Mouse (Mus musculus): ENCODE measurements around the gene Wdr74. TPM values are rescaled to one million over a fixed set of nuclear protein-coding genes. Genes with fewer than 3 reads are reported as not detected.
A peak's percentile ranks its signal among the peaks of the same experiment; 100 is the strongest.

The Wdr74 gene
- polyA plus RNA-seq, 1 experiment: 97.0 TPM

DNA sequence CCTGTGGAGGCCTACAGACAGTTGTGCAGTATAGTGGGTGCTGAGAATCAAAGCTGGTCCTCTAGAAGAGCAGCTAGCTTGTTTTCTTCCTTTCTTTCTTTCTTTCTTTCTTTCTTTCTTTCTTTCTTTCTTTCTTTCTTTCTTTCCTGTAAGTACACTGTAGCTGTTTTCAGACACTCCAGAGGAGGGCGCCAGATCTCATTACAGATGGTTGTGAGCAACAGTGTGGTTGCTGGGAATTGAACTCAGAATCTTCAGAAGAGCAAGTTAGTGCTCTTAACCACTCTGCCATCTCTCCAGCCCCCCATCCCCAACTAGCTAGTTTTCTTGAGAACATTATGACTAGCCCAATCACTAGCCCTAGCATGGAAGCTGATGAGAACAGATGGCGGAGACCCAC is 25.1 kb downstream of the Wdr74 start:
- no peak overlapping the region for H3K9ac ChIP-seq (ENCODE audit: low read depth, poor library complexity, severe bottlenecking)
- H3K36me3 ChIP-seq (ENCODE audit: control insufficient read depth, insufficient read depth, low read length, poor library complexity, severe bottlenecking): peaks cover 36% of the 10 kb centered on the region
- no peaks in the 10 kb centered on the region for H3K27me3 ChIP-seq (ENCODE audit: control insufficient read depth, insufficient read depth, low read length, poor library complexity, severe bottlenecking)
- peaks cover 16% of the 10 kb centered on the region for H3K9me3 ChIP-seq (replicated peaks; ENCODE audit: control insufficient read depth, insufficient read depth, low read length, poor library complexity, severe bottlenecking)
- no peak overlapping the region for H3K27ac ChIP-seq (ENCODE audit: insufficient read depth, low read length)
- no peak overlapping the region for H3K4me3 ChIP-seq (ENCODE audit: low read depth, low read length)
- peak; percentile 1 for TF ChIP-seq CTCF (IDR thresholded peaks at IDR 0.05; ENCODE audit: low read depth, low read length)
- no peak for TF ChIP-seq POLR2A (IDR thresholded peaks at IDR 0.05; ENCODE audit: insufficient read depth, low read length)
- no peaks in the 10 kb centered on the region for H3K4me1 ChIP-seq (ENCODE audit: control insufficient read depth, insufficient read depth, low read length)

DNA sequence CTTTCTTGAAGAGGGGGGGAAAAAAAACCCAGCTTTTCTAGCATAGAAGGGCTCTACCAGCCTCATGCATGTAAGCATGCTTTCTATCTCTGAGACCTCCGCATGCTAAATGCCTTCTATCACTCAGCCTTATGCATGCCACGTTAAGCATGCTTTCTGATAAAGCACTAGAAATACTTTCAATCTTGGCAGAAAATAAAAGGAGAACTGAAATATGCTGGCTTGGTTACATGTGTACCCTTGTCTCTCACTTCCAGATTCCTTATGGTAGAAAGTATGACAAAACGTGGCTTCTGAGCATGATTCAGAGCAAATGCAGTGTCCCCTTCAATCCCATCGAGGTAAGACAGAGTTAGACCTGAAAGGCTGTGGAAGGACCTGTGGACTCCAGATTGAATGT is 27.6 kb downstream of the Wdr74 start:
- Histone ChIP-seq H3K9ac (ENCODE audit: low read depth, poor library complexity, severe bottlenecking) (no peak overlapping the region), H3K9me3 (replicated peaks; ENCODE audit: control insufficient read depth, insufficient read depth, low read length, poor library complexity, severe bottlenecking) (peaks cover 16% of the 10 kb centered on the region), H3K4me1 (ENCODE audit: control insufficient read depth, insufficient read depth, low read length) (no peaks in the 10 kb centered on the region), H3K27me3 (ENCODE audit: control insufficient read depth, insufficient read depth, low read length, poor library complexity, severe bottlenecking) (no peaks in the 10 kb centered on the region), H3K4me3 (ENCODE audit: low read depth, low read length) (no peak overlapping the region), H3K36me3 (ENCODE audit: control insufficient read depth, insufficient read depth, low read length, poor library complexity, severe bottlenecking) (peaks cover 58% of the 10 kb centered on the region), H3K27ac (ENCODE audit: insufficient read depth, low read length) (no peak overlapping the region)
- TF ChIP-seq EP300 (IDR thresholded peaks at IDR 0.05; ENCODE audit: insufficient read depth, low read depth, low read length): no peak
- TF ChIP-seq CTCF (IDR thresholded peaks at IDR 0.05; ENCODE audit: low read depth, low read length): no peak
- TF ChIP-seq POLR2A (IDR thresholded peaks at IDR 0.05; ENCODE audit: insufficient read depth, low read length): no peak

GRCm38 (mm10) chr19:8765562-8765961 is 29.9 kb downstream of the Wdr74 start:
- Histone ChIP-seq H3K36me3 (ENCODE audit: control insufficient read depth, insufficient read depth, low read length, poor library complexity, severe bottlenecking) (peaks cover 67% of the 10 kb centered on the region), H3K9ac (ENCODE audit: low read depth, poor library complexity, severe bottlenecking) (no peak overlapping the region), H3K4me3 (ENCODE audit: low read depth, low read length) (no peak overlapping the region), H3K27ac (ENCODE audit: insufficient read depth, low read length) (no peak overlapping the region), H3K4me1 (ENCODE audit: control insufficient read depth, insufficient read depth, low read length) (no peaks in the 10 kb centered on the region), H3K9me3 (replicated peaks; ENCODE audit: control insufficient read depth, insufficient read depth, low read length, poor library complexity, severe bottlenecking) (peaks cover 16% of the 10 kb centered on the region), H3K27me3 (ENCODE audit: control insufficient read depth, insufficient read depth, low read length, poor library complexity, severe bottlenecking) (no peaks in the 10 kb centered on the region)
- no peak for TF ChIP-seq EP300 (IDR thresholded peaks at IDR 0.05; ENCODE audit: insufficient read depth, low read depth, low read length)
- TF ChIP-seq POLR2A (IDR thresholded peaks at IDR 0.05; ENCODE audit: insufficient read depth, low read length): no peak
- TF ChIP-seq CTCF (IDR thresholded peaks at IDR 0.05; ENCODE audit: low read depth, low read length): no peak

- Histone ChIP-seq H3K27ac (ENCODE audit: insufficient read depth, low read length) (peak within 1 kb of the TSS; percentile 37), H3K4me1 (ENCODE audit: control insufficient read depth, insufficient read depth, low read length) (no peaks in the 10 kb centered on the region), H3K9ac (ENCODE audit: low read depth, poor library complexity, severe bottlenecking) (peak within 1 kb of the TSS; percentile 75), H3K4me3 (ENCODE audit: low read depth, low read length) (peak within 1 kb of the TSS; percentile 94), H3K36me3 (ENCODE audit: control insufficient read depth, insufficient read depth, low read length, poor library complexity, severe bottlenecking) (peaks cover 37% of the 10 kb centered on the region), H3K27me3 (ENCODE audit: control insufficient read depth, insufficient read depth, low read length, poor library complexity, severe bottlenecking) (no peaks in the 10 kb centered on the region), H3K9me3 (replicated peaks; ENCODE audit: control insufficient read depth, insufficient read depth, low read length, poor library complexity, severe bottlenecking) (no peaks in the 10 kb centered on the region)
- TF ChIP-seq CTCF (IDR thresholded peaks at IDR 0.05; ENCODE audit: low read depth, low read length) (no peak), POLR2A (IDR thresholded peaks at IDR 0.05; ENCODE audit: insufficient read depth, low read length) (peak; percentile 94)
Observed at GRCm38 (mm10) chr19:8770567-8771270, 35.1 kb downstream of the Wdr74 start, which contains the start of gene Tmem223. Gene Tmem223, plus strand, starts transcription at chr19:8770996.

DNA sequence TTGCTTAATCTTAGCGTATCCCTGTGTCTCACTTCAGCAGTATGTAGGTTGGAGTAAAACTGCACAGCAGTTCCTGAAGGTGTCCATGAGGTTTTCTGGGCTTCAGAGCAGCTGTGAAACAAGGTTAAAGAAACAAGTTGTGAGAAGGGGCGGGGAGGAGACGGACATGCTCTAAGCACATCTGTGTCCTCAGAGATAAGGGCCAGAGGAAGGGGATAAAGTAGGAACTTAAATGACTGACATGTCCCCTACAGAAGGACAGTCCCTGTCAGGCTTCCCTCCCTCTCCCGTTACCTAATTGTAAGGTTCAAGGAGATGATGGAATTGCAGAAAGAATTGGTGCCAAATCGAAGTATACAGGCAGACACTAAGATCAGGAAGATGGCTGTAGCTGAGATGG is 37.4 kb downstream of the Wdr74 start:
- Histone ChIP-seq H3K4me3 (ENCODE audit: low read depth, low read length) (no peak overlapping the region), H3K9me3 (replicated peaks; ENCODE audit: control insufficient read depth, insufficient read depth, low read length, poor library complexity, severe bottlenecking) (no peaks in the 10 kb centered on the region), H3K9ac (ENCODE audit: low read depth, poor library complexity, severe bottlenecking) (no peak overlapping the region; the same call in 1 of the 2 replicates), H3K36me3 (ENCODE audit: control insufficient read depth, insufficient read depth, low read length, poor library complexity, severe bottlenecking) (peaks cover 19% of the 10 kb centered on the region), H3K27ac (ENCODE audit: insufficient read depth, low read length) (no peak overlapping the region), H3K27me3 (ENCODE audit: control insufficient read depth, insufficient read depth, low read length, poor library complexity, severe bottlenecking) (no peaks in the 10 kb centered on the region), H3K4me1 (ENCODE audit: control insufficient read depth, insufficient read depth, low read length) (no peaks in the 10 kb centered on the region)
- TF ChIP-seq CTCF (IDR thresholded peaks at IDR 0.05; ENCODE audit: low read depth, low read length) (no peak), POLR2A (IDR thresholded peaks at IDR 0.05; ENCODE audit: insufficient read depth, low read length) (no peak), EP300 (IDR thresholded peaks at IDR 0.05; ENCODE audit: insufficient read depth, low read depth, low read length) (no peak)

GRCm38 (mm10) chr19:8773409-8773808 is 37.8 kb downstream of the Wdr74 start:
- Histone ChIP-seq H3K36me3 (ENCODE audit: control insufficient read depth, insufficient read depth, low read length, poor library complexity, severe bottlenecking) (peaks cover 20% of the 10 kb centered on the region), H3K27me3 (ENCODE audit: control insufficient read depth, insufficient read depth, low read length, poor library complexity, severe bottlenecking) (no peaks in the 10 kb centered on the region), H3K9ac (ENCODE audit: low read depth, poor library complexity, severe bottlenecking) (peak overlapping the region; percentile 84), H3K27ac (ENCODE audit: insufficient read depth, low read length) (no peak overlapping the region), H3K9me3 (replicated peaks; ENCODE audit: control insufficient read depth, insufficient read depth, low read length, poor library complexity, severe bottlenecking) (no peaks in the 10 kb centered on the region), H3K4me3 (ENCODE audit: low read depth, low read length) (peak overlapping the region; percentile 29; the same call in 1 of the 2 replicates), H3K4me1 (ENCODE audit: control insufficient read depth, insufficient read depth, low read length) (no peaks in the 10 kb centered on the region)
- TF ChIP-seq CTCF (IDR thresholded peaks at IDR 0.05; ENCODE audit: low read depth, low read length) (no peak), EP300 (IDR thresholded peaks at IDR 0.05; ENCODE audit: insufficient read depth, low read depth, low read length) (no peak), POLR2A (IDR thresholded peaks at IDR 0.05; ENCODE audit: insufficient read depth, low read length) (no peak)
